Mouse (Mus musculus) CH12.LX (cell line): ENCODE measurements around the gene Fkbp7.

Source experiments
- POLR2A ChIP-seq: IDR thresholded peaks from 2 replicates; pipeline ENCODE4 v1.6.1; 2011; ENCODE audit warnings: low read depth, mild to moderate bottlenecking, improper control_type of control experiment, low read length
- USF1 ChIP-seq: IDR thresholded peaks from 2 replicates; pipeline ENCODE4 v1.6.1; 2014; ENCODE audit warnings: low read depth, mild to moderate bottlenecking, inconsistent platforms, low read length, improper control_type of control experiment

DNA sequence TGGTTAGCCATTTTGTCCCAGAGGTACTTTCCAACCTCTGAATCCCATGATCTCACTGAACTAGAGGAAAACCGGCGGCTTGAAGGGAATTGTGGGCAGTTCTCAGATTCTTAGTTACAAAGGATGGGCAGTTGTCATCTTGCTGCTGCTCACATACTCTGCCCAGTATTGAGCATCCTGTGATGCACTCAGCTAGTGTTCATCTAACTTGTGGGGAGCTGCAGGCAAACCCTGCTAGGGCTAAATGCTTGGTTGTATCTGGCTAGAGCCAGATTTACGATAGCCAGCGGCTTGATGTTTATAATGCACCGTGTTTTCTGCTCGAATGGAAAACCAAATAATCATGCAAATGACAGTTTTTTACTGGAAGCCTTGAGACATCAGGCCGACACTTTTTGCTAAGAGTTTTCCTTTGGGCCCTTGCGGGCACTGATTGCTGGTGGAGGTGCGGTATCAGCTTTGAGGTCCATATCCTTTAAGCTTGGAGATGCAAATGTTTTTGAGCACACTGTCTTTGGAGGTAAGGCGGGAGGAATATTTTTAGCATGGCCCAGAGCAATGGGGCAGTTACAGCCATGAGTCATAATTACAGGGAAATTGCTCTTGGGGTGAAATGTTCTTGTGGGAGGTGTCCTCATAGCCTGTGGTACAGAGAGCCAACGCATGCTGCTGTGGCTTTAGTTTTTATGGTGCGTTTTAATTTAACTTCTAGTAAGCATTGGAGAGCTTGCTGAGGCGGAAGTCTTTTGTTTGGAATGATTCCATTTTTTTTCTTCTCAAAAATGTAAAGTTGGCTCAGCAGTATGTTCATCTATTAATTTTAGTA lies 3.7 kb upstream of the Fkbp7 start:
- TF ChIP-seq POLR2A (no peak), USF1 (no peak)
